10 mouse cellular contexts compared by ENCODE assay signal in the genomic region with DNA sequence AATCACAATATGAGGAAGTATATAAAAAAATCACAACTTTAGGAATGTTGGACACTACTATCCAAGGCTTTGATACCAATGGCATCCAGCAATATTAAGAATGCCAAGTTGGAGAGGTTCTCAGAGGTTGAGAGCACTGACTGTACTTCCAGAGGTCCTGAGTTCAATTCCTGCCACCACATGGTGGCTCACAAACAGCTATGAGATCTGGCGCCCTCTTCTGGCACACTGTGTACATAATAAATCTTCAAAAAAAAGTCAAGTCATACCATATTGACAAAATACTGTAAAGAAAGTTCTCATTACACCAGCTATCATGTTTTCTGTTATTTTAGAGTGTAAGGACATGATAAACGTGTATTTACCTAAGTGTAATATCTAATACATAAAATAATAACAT.
DNase-seq lines count a peak whose midpoint lies in the region; ATAC-seq and TF ChIP-seq lines count a peak whose summit lies in the region.
"Had no signal": no experiment of that assay in that cellular context is flagged by ENCODE, and none has a peak within 500 bp of the region (broad histone marks: within the 10 kb centered on the region; RNA-seq: fewer than 3 reads in every experiment).

No protein-coding gene starts in this region.

- no peak overlapping the region for H3K4me3 ChIP-seq in kidney, adult 2 months (ENCODE audit: insufficient read depth, low read depth, low read length)
- H3K4me3 ChIP-seq in kidney, embryonic 16.5 days (ENCODE audit: low read length): no peak overlapping the region
- no peak overlapping the region for H3K4me3 ChIP-seq in midbrain, postnatal 0 days (ENCODE audit: low read depth, low read length)
- H3K4me3 ChIP-seq in midbrain, embryonic 11.5 days (ENCODE audit: low read depth, low read length): no peak overlapping the region
- H3K4me3 ChIP-seq: megakaryocyte, embryonic 14.5 days had no signal

- no peaks in the 10 kb centered on the region for H3K9me3 ChIP-seq in kidney, embryonic 16.5 days (ENCODE audit: low read length)
- no peaks in the 10 kb centered on the region for H3K9me3 ChIP-seq in midbrain, postnatal 0 days (ENCODE audit: low read length)
- H3K9me3 ChIP-seq in midbrain, embryonic 11.5 days (ENCODE audit: control insufficient read depth, low read length): no peaks in the 10 kb centered on the region

- H3K27ac ChIP-seq in kidney, adult 2 months (ENCODE audit: insufficient read depth, low read depth, low read length): no peak overlapping the region
- no peak overlapping the region for H3K27ac ChIP-seq in kidney, embryonic 16.5 days (ENCODE audit: low read length)
- no peak overlapping the region for H3K27ac ChIP-seq in midbrain, postnatal 0 days (ENCODE audit: low read depth, low read length)
- no peak overlapping the region for H3K27ac ChIP-seq in midbrain, embryonic 11.5 days (ENCODE audit: low read depth, low read length)

- 45% methylated on average over 2 of the region's 2 CpGs for WGBS in kidney, adult 2 months
- WGBS in kidney, embryonic 16.5 days: 50% methylated on average over 2 of the region's 2 CpGs
- 62% methylated on average over 2 of the region's 2 CpGs for WGBS in midbrain, postnatal 0 days
- 50% methylated on average over 2 of the region's 2 CpGs for WGBS in midbrain, embryonic 11.5 days

- no peaks in the 10 kb centered on the region for H3K27me3 ChIP-seq in kidney, adult 2 months (replicated peaks; ENCODE audit: control insufficient read depth, insufficient read depth, low read length)
- H3K27me3 ChIP-seq in kidney, embryonic 16.5 days (ENCODE audit: insufficient read depth, low read length): no peaks in the 10 kb centered on the region
- H3K27me3 ChIP-seq in midbrain, postnatal 0 days (ENCODE audit: insufficient read depth, low read length): no peaks in the 10 kb centered on the region
- H3K27me3 ChIP-seq in midbrain, embryonic 11.5 days (ENCODE audit: control insufficient read depth, insufficient read depth, low read length): no peaks in the 10 kb centered on the region
- H3K27me3 ChIP-seq: megakaryocyte, embryonic 14.5 days had no signal

- H3K36me3 ChIP-seq in kidney, adult 2 months (ENCODE audit: control insufficient read depth, insufficient read depth, low read length): no peaks in the 10 kb centered on the region
- H3K36me3 ChIP-seq in kidney, embryonic 16.5 days (ENCODE audit: insufficient read depth, low read length): no peaks in the 10 kb centered on the region
- no peaks in the 10 kb centered on the region for H3K36me3 ChIP-seq in midbrain, postnatal 0 days (ENCODE audit: insufficient read depth, low read length)
- no peaks in the 10 kb centered on the region for H3K36me3 ChIP-seq in midbrain, embryonic 11.5 days (ENCODE audit: control insufficient read depth, insufficient read depth, low read length)

- H3K4me2 ChIP-seq in kidney, embryonic 16.5 days (replicated peaks; ENCODE audit: low read depth, low read length): no peak overlapping the region
- no peak overlapping the region for H3K4me2 ChIP-seq in midbrain, postnatal 0 days (ENCODE audit: low read depth, low read length, poor library complexity, severe bottlenecking)
- H3K4me2 ChIP-seq in midbrain, embryonic 11.5 days: no peak overlapping the region

- TF ChIP-seq POLR2A in kidney, adult 2 months (IDR thresholded peaks at IDR 0.05; ENCODE audit: low read depth, low read length): no peak

- DNase-seq in kidney, adult 2 months: peak; percentile 5
- DNase-seq in midbrain, postnatal 0 days (ENCODE audit: low spot score): no peak
- DNase-seq in midbrain, embryonic 11.5 days (ENCODE audit: low spot score, missing footprints): no peak
- DNase-seq in NIH3T3 (ENCODE audit: low read depth): peak; percentile 34
- peak; percentile 15 for DNase-seq in mesoderm, embryonic 11.5 days (ENCODE audit: low read depth, low spot score)
- DNase-seq in thymus, postnatal 0 days (ENCODE audit: low spot score): no peak
- DNase-seq: liver had no signal

- no peaks in the 10 kb centered on the region for H3K4me1 ChIP-seq in kidney, adult 2 months (ENCODE audit: control insufficient read depth, insufficient read depth, low read length)
- no peaks in the 10 kb centered on the region for H3K4me1 ChIP-seq in kidney, embryonic 16.5 days (ENCODE audit: insufficient read depth, low read length)
- H3K4me1 ChIP-seq in midbrain, postnatal 0 days (ENCODE audit: insufficient read depth, low read length): no peaks in the 10 kb centered on the region
- H3K4me1 ChIP-seq in midbrain, embryonic 11.5 days (ENCODE audit: control insufficient read depth, insufficient read depth, low read length): no peaks in the 10 kb centered on the region
- H3K4me1 ChIP-seq: megakaryocyte, embryonic 14.5 days had no signal

- 0 out of 2 replicates have a peak, but pooled peaks have one; percentile 17 for TF ChIP-seq CTCF in kidney, adult 2 months (conservative IDR thresholded peaks at IDR 0.05; ENCODE audit: insufficient read depth, insufficient read length, low read depth, low read length)
- TF ChIP-seq CTCF in midbrain, postnatal 0 days (IDR thresholded peaks at IDR 0.05): peak; percentile 38

- ATAC-seq in kidney, embryonic 16.5 days (ENCODE audit: low FRiP score, low TSS enrichment): no peak
- no peak for ATAC-seq in midbrain, postnatal 0 days (ENCODE audit: low FRiP score)
- no peak for ATAC-seq in midbrain, embryonic 11.5 days (ENCODE audit: low FRiP score)
- ATAC-seq: inflammation-experienced regulatory T-cells, adult 6 months had no signal

- H3K9ac ChIP-seq in kidney, embryonic 16.5 days (replicated peaks; ENCODE audit: low read length): no peak overlapping the region
- H3K9ac ChIP-seq in midbrain, postnatal 0 days (replicated peaks; ENCODE audit: low read length, poor library complexity, severe bottlenecking): no peak overlapping the region
- H3K9ac ChIP-seq in midbrain, embryonic 11.5 days (ENCODE audit: low read length): no peak overlapping the region

Comparison
In these comparisons a context has a peak if more than half of its experiments do, and no peak if none do; other contexts are left out.
1. DNase-seq: peak in kidney, adult 2 months (single experiment), NIH3T3 (single experiment) and mesoderm, embryonic 11.5 days (single experiment); none in midbrain, postnatal 0 days (single experiment), midbrain, embryonic 11.5 days (single experiment) and thymus, postnatal 0 days (single experiment).